ENCODE assay signal across 20 mouse cellular contexts in genomic region chr4:136569998-136570397, GRCm38 (mm10). TPM values are rescaled to one million over a fixed set of nuclear protein-coding genes. Genes with fewer than 3 reads are reported as not detected.
DNase-seq lines count a peak whose midpoint lies in the region; ATAC-seq and TF ChIP-seq lines count a peak whose summit lies in the region.
"Had no signal": no experiment of that assay in that cellular context is flagged by ENCODE, and none has a peak within 500 bp of the region (broad histone marks: within the 10 kb centered on the region; RNA-seq: fewer than 3 reads in every experiment).

No protein-coding gene starts in this region.

- H3K9me3 ChIP-seq in intestine, postnatal 0 days (ENCODE audit: control insufficient read depth), result no peaks in the 10 kb centered on the region
- no peaks in the 10 kb centered on the region for H3K9me3 ChIP-seq in hindbrain, embryonic 14.5 days (ENCODE audit: control insufficient read depth, low read length)
- H3K9me3 ChIP-seq: embryonic facial prominence, embryonic 13.5 days; forebrain, embryonic 12.5 days; megakaryocyte, embryonic 14.5 days had no signal

- H3K79me3 ChIP-seq in C2C12 (ENCODE audit: low read depth), result peaks cover 33% of the 10 kb centered on the region

- no peak overlapping the region for H3K4me2 ChIP-seq in intestine, postnatal 0 days (replicated peaks; ENCODE audit: low read depth)
- no peak overlapping the region for H3K4me2 ChIP-seq in hindbrain, embryonic 14.5 days (replicated peaks)
- H3K4me2 ChIP-seq: embryonic facial prominence, embryonic 13.5 days; forebrain, embryonic 12.5 days; heart, embryonic 11.5 days had no signal

- peaks cover 77% of the 10 kb centered on the region for H3K36me3 ChIP-seq in C2C12 (ENCODE audit: control insufficient read depth, insufficient read depth)
- peaks cover 52% of the 10 kb centered on the region for H3K36me3 ChIP-seq in intestine, postnatal 0 days (ENCODE audit: control insufficient read depth, insufficient read depth)
- peaks cover 85% of the 10 kb centered on the region for H3K36me3 ChIP-seq in hindbrain, embryonic 14.5 days (replicated peaks; ENCODE audit: control insufficient read depth, insufficient read depth)

- H3ac ChIP-seq in C2C12 (ENCODE audit: control insufficient read depth, insufficient read length, low read depth), result no peak overlapping the region

- peaks cover 69% of the 10 kb centered on the region for H3K79me2 ChIP-seq in C2C12 (ENCODE audit: control insufficient read depth, insufficient read depth)

- H3K4me3 ChIP-seq in C2C12 (ENCODE audit: insufficient read depth, poor library complexity, severe bottlenecking), result no peak overlapping the region
- no peak overlapping the region for H3K4me3 ChIP-seq in intestine, postnatal 0 days (ENCODE audit: low read depth, low read length)
- H3K4me3 ChIP-seq in hindbrain, embryonic 14.5 days (replicated peaks; ENCODE audit: low read length), result no peak overlapping the region
- no peak overlapping the region for H3K4me3 ChIP-seq in gastrocnemius, adult 2 months
- H3K4me3 ChIP-seq: embryonic facial prominence, embryonic 13.5 days; forebrain, embryonic 12.5 days; left cerebral cortex, adult 2 months; megakaryocyte, embryonic 14.5 days had no signal

- no peaks in the 10 kb centered on the region for H3K27me3 ChIP-seq in C2C12 (ENCODE audit: control insufficient read depth, insufficient read depth, insufficient read length)
- no peaks in the 10 kb centered on the region for H3K27me3 ChIP-seq in intestine, postnatal 0 days (replicated peaks; ENCODE audit: control insufficient read depth, insufficient read depth, low read length)
- no peaks in the 10 kb centered on the region for H3K27me3 ChIP-seq in hindbrain, embryonic 14.5 days (ENCODE audit: control insufficient read depth, insufficient read depth, low read length)
- H3K27me3 ChIP-seq: embryonic facial prominence, embryonic 13.5 days; forebrain, embryonic 12.5 days; megakaryocyte, embryonic 14.5 days had no signal

- no peaks in the 10 kb centered on the region for H3K4me1 ChIP-seq in intestine, postnatal 0 days (replicated peaks; ENCODE audit: control insufficient read depth, insufficient read depth, low read length)
- H3K4me1 ChIP-seq in hindbrain, embryonic 14.5 days (replicated peaks; ENCODE audit: control insufficient read depth, insufficient read depth, low read length), result no peaks in the 10 kb centered on the region
- H3K4me1 ChIP-seq: embryonic facial prominence, embryonic 13.5 days; forebrain, embryonic 12.5 days had no signal

- DNase-seq in 3134 (ENCODE audit: extremely low read depth, insufficient read length, low spot score), result peak; percentile 65
- no peak for DNase-seq in hindbrain, embryonic 14.5 days (ENCODE audit: low spot score)
- DNase-seq in gastrocnemius, adult 2 months, result no peak
- no peak for DNase-seq in testis, postnatal 14 days (ENCODE audit: low spot score)
- DNase-seq: cerebellum, postnatal 14 days; gastrocnemius, postnatal 10 days; kidney, adult 18-20 months; lung, adult 2 months; thymus, adult 2 months had no signal

- H3K27ac ChIP-seq in intestine, postnatal 0 days (ENCODE audit: low read depth, low read length), result no peak overlapping the region
- no peak overlapping the region for H3K27ac ChIP-seq in hindbrain, embryonic 14.5 days
- no peak overlapping the region for H3K27ac ChIP-seq in gastrocnemius, adult 2 months
- H3K27ac ChIP-seq: embryonic facial prominence, embryonic 13.5 days; forebrain, embryonic 12.5 days; left cerebral cortex, adult 2 months had no signal

- ATAC-seq in activated CD4-positive, CD25-positive, alpha-beta regulatory T cell, adult 4 months, result peak; percentile 77
- peak; percentile 64 for ATAC-seq in intestine, postnatal 0 days
- no peak for ATAC-seq in hindbrain, embryonic 14.5 days (ENCODE audit: low FRiP score)

- no peak for TF ChIP-seq CTCF in C2C12 (IDR thresholded peaks at IDR 0.05; ENCODE audit: control insufficient read depth, insufficient read depth, insufficient read length)
- no peak for TF ChIP-seq CTCF in intestine, postnatal 0 days (IDR thresholded peaks at IDR 0.05; ENCODE audit: low read depth)
- no peak for TF ChIP-seq CTCF in gastrocnemius, adult 2 months (IDR thresholded peaks at IDR 0.05)

- H3K9ac ChIP-seq in intestine, postnatal 0 days (ENCODE audit: low read depth, low read length), result no peak overlapping the region
- no peak overlapping the region for H3K9ac ChIP-seq in hindbrain, embryonic 14.5 days
- H3K9ac ChIP-seq: embryonic facial prominence, embryonic 13.5 days; forebrain, embryonic 12.5 days had no signal

- intact Hi-C loops in gastrocnemius, adult 2 months (cut with DNase I), result no loop called here

TF ChIP-seq in C2C12, 6 proteins besides CTCF, POLR2A, EP300 and RAD21:
- TF ChIP-seq USF1 (IDR thresholded peaks at IDR 0.05; ENCODE audit: low read depth) (no peak), FOSL1 (IDR thresholded peaks at IDR 0.05; ENCODE audit: insufficient read depth, low read length, poor library complexity, severe bottlenecking) (peak; percentile 75), MAX (IDR thresholded peaks at IDR 0.05) (no peak)
TF ChIP-seq in C2C12: peak in this region for 1.

RNA-seq across cellular contexts. Expression of gene Kdm1a, which starts 32.5 kb away (rescaled TPM):
- polyA plus RNA-seq in C2C12 (2012; fragmentation: generic; extraction: Trizol), result 47.2 TPM
- 10 to 100 TPM; 17.1 to 19.4 TPM for polyA plus RNA-seq in activated CD4-positive, CD25-positive, alpha-beta regulatory T cell, adult 4 months (2017; shearing (Covaris generic))
- 16.4 and 16.5 TPM in 2 replicates for polyA plus RNA-seq in intestine, postnatal 0 days (2015; fragmentation: Nextera tagmentation; extraction: Ambion mirVana)
- 93.8 and 94.1 TPM in 2 replicates for polyA plus RNA-seq in hindbrain, embryonic 14.5 days (2014; fragmentation: Nextera tagmentation; extraction: Ambion mirVana)
- total RNA-seq in gastrocnemius, adult 2 months (2021), result 10 to 100 TPM; 18.2 to 20.0 TPM

RNA-seq across cellular contexts. Expression of gene Tex46, which starts 40.2 kb away (rescaled TPM):
- not detected for polyA plus RNA-seq in C2C12 (2012; fragmentation: generic; extraction: Trizol)
- not detected for polyA plus RNA-seq in activated CD4-positive, CD25-positive, alpha-beta regulatory T cell, adult 4 months (2017; shearing (Covaris generic))
- not detected in 2 replicates for polyA plus RNA-seq in intestine, postnatal 0 days (2015; fragmentation: Nextera tagmentation; extraction: Ambion mirVana)
- polyA plus RNA-seq in hindbrain, embryonic 14.5 days (2014; fragmentation: Nextera tagmentation; extraction: Ambion mirVana), result not detected in 2 replicates
- not detected for total RNA-seq in gastrocnemius, adult 2 months (2021)
- total RNA-seq: gastrocnemius, postnatal 10 days; hematopoietic stem cell, adult 5-6 weeks; left cerebral cortex, adult 2 months had no signal
- polyA plus RNA-seq: embryonic facial prominence, embryonic 13.5 days; forebrain, embryonic 12.5 days; heart, embryonic 11.5 days; large intestine, adult 2 months; limb, embryonic 14.5 days; lung, adult 2 months; thymus, adult 2 months had no signal

RNA-seq across cellular contexts. Expression of gene Lactbl1, which starts 52.4 kb away (rescaled TPM):
- not detected for polyA plus RNA-seq in C2C12 (2012; fragmentation: generic; extraction: Trizol)
- polyA plus RNA-seq in activated CD4-positive, CD25-positive, alpha-beta regulatory T cell, adult 4 months (2017; shearing (Covaris generic)), result not detected
- polyA plus RNA-seq in intestine, postnatal 0 days (2015; fragmentation: Nextera tagmentation; extraction: Ambion mirVana), result not detected in 2 replicates
- polyA plus RNA-seq in hindbrain, embryonic 14.5 days (2014; fragmentation: Nextera tagmentation; extraction: Ambion mirVana), result 0.07 and 0.12 TPM in 2 replicates
- total RNA-seq in gastrocnemius, adult 2 months (2021), result not detected
- total RNA-seq: gastrocnemius, postnatal 10 days had no signal
- polyA plus RNA-seq: embryonic facial prominence, embryonic 13.5 days; heart, embryonic 11.5 days; large intestine, adult 2 months had no signal
